Mouse (Mus musculus): ENCODE data around the gene Tll2. TPM values are rescaled to one million over a fixed set of nuclear protein-coding genes. Genes with fewer than 3 reads are reported as not detected.

The Tll2 gene
- polyA plus RNA-seq, 2 experiments = not detected

GRCm38 (mm10) chr19:41109991-41110390 lies 96.6 kb downstream of the Tll2 start:
- DNase-seq (ENCODE audit: low read depth in 3 of 3, low spot score in 3 of 3) (no peak), ATAC-seq (ENCODE audit: insufficient read depth) (no peak)
- Histone ChIP-seq H3K4me1 (replicated peaks; ENCODE audit: control insufficient read depth in 2 of 2, insufficient read depth in 2 of 2, low read length in 1 of 2) (no peaks in the 10 kb centered on the region), H3K4me2 (ENCODE audit: low read depth) (no peak overlapping the region), H3K27ac (no peak overlapping the region), H3K4me3 (ENCODE audit: insufficient read depth in 1 of 2, low read depth in 2 of 2, low read length in 2 of 2) (no peak overlapping the region), H3K36me3 (replicated peaks; ENCODE audit: control insufficient read depth, insufficient read depth, low read depth) (no peaks in the 10 kb centered on the region), H3K9ac (replicated peaks) (no peak overlapping the region), H3K9me3 (ENCODE audit: control insufficient read depth, low read length) (no peaks in the 10 kb centered on the region), H3K27me3 (ENCODE audit: control insufficient read depth, insufficient read depth, low read length) (peaks cover 2% of the 10 kb centered on the region; the same call in 1 of the 2 replicates)
- WGBS (ENCODE audit: insufficient replicate concordance) = 33% methylated on average over 5 of the region's 5 CpGs
- TF ChIP-seq EP300 (IDR thresholded peaks at IDR 0.05; ENCODE audit: low read depth) (no peak), CTCF (IDR thresholded peaks at IDR 0.05; ENCODE audit: low read depth) (no peak)

- TF ChIP-seq CTCF (IDR thresholded peaks at IDR 0.05; ENCODE audit: low read depth) = no peak
- no peak for TF ChIP-seq EP300 (IDR thresholded peaks at IDR 0.05; ENCODE audit: low read depth)
- DNase-seq (ENCODE audit: low read depth in 3 of 3, low spot score in 3 of 3) = no peak
These were observed 97.1 kb downstream of the Tll2 start for GRCm38 (mm10) chr19:41109496-41109895.

GRCm38 (mm10) chr19:41108666-41109065 lies 98.0 kb downstream of the Tll2 start:
- DNase-seq (ENCODE audit: low read depth in 3 of 3, low spot score in 3 of 3) (no peak), ATAC-seq (ENCODE audit: insufficient read depth) (no peak)
- Histone ChIP-seq H3K9ac (replicated peaks) (no peak overlapping the region), H3K27me3 (ENCODE audit: control insufficient read depth, insufficient read depth, low read length) (peaks cover 2% of the 10 kb centered on the region; the same call in 1 of the 2 replicates), H3K27ac (no peak overlapping the region), H3K4me3 (ENCODE audit: insufficient read depth in 1 of 2, low read depth in 2 of 2, low read length in 2 of 2) (no peak overlapping the region), H3K4me2 (ENCODE audit: low read depth) (no peak overlapping the region), H3K36me3 (replicated peaks; ENCODE audit: control insufficient read depth, insufficient read depth, low read depth) (no peaks in the 10 kb centered on the region), H3K4me1 (replicated peaks; ENCODE audit: control insufficient read depth in 2 of 2, insufficient read depth in 2 of 2, low read length in 1 of 2) (no peaks in the 10 kb centered on the region), H3K9me3 (ENCODE audit: control insufficient read depth, low read length) (no peaks in the 10 kb centered on the region)
- TF ChIP-seq EP300 (IDR thresholded peaks at IDR 0.05; ENCODE audit: low read depth) (no peak), CTCF (IDR thresholded peaks at IDR 0.05; ENCODE audit: low read depth) (no peak)
- WGBS (ENCODE audit: insufficient replicate concordance) = 68% methylated on average over 7 of the region's 7 CpGs

More at GRCm38 (mm10) chr19:41109496-41109895, 97.1 kb downstream of the Tll2 start:
- H3K4me2 ChIP-seq (ENCODE audit: low read depth) = no peak overlapping the region
- H3K4me3 ChIP-seq (ENCODE audit: insufficient read depth in 1 of 2, low read depth in 2 of 2, low read length in 2 of 2) = no peak overlapping the region
- peaks cover 2% of the 10 kb centered on the region; the same call in 1 of the 2 replicates for H3K27me3 ChIP-seq (ENCODE audit: control insufficient read depth, insufficient read depth, low read length)
- 72% methylated on average over 8 of the region's 8 CpGs for WGBS (ENCODE audit: insufficient replicate concordance)
- no peak overlapping the region for H3K9ac ChIP-seq (replicated peaks)
- no peak overlapping the region for H3K27ac ChIP-seq
- H3K4me1 ChIP-seq (replicated peaks; ENCODE audit: control insufficient read depth in 2 of 2, insufficient read depth in 2 of 2, low read length in 1 of 2) = no peaks in the 10 kb centered on the region
- no peaks in the 10 kb centered on the region for H3K36me3 ChIP-seq (replicated peaks; ENCODE audit: control insufficient read depth, insufficient read depth, low read depth)
- H3K9me3 ChIP-seq (ENCODE audit: control insufficient read depth, low read length) = no peaks in the 10 kb centered on the region
- no peak for ATAC-seq (ENCODE audit: insufficient read depth)

- ATAC-seq (ENCODE audit: insufficient read depth) (no peak), DNase-seq (ENCODE audit: low read depth in 3 of 3, low spot score in 3 of 3) (no peak)
- WGBS (ENCODE audit: insufficient replicate concordance) = 48% methylated on average over 8 of the region's 8 CpGs
- Histone ChIP-seq H3K4me3 (ENCODE audit: insufficient read depth in 1 of 2, low read depth in 2 of 2, low read length in 2 of 2) (no peak overlapping the region), H3K4me2 (ENCODE audit: low read depth) (no peak overlapping the region), H3K27ac (no peak overlapping the region), H3K36me3 (replicated peaks; ENCODE audit: control insufficient read depth, insufficient read depth, low read depth) (no peaks in the 10 kb centered on the region), H3K27me3 (ENCODE audit: control insufficient read depth, insufficient read depth, low read length) (no peaks in the 10 kb centered on the region), H3K9ac (replicated peaks) (no peak overlapping the region), H3K9me3 (ENCODE audit: control insufficient read depth, low read length) (no peaks in the 10 kb centered on the region), H3K4me1 (replicated peaks; ENCODE audit: control insufficient read depth in 2 of 2, insufficient read depth in 2 of 2, low read length in 1 of 2) (no peaks in the 10 kb centered on the region)
- TF ChIP-seq CTCF (IDR thresholded peaks at IDR 0.05; ENCODE audit: low read depth) = no peak
- TF ChIP-seq EP300 (IDR thresholded peaks at IDR 0.05; ENCODE audit: low read depth) = no peak
These were observed 99.1 kb downstream of the Tll2 start for GRCm38 (mm10) chr19:41107530-41107929.

- TF ChIP-seq EP300 (IDR thresholded peaks at IDR 0.05; ENCODE audit: low read depth) (no peak), CTCF (IDR thresholded peaks at IDR 0.05; ENCODE audit: low read depth) (peak; percentile 35)
- ATAC-seq (ENCODE audit: insufficient read depth) = no peak
- H3K36me3 ChIP-seq (replicated peaks; ENCODE audit: control insufficient read depth, insufficient read depth, low read depth) = no peaks in the 10 kb centered on the region
- no peak overlapping the region for H3K4me3 ChIP-seq (ENCODE audit: insufficient read depth in 1 of 2, low read depth in 2 of 2, low read length in 2 of 2)
- DNase-seq (ENCODE audit: low read depth in 3 of 3, low spot score in 3 of 3) = no peak
- no peaks in the 10 kb centered on the region for H3K4me1 ChIP-seq (replicated peaks; ENCODE audit: control insufficient read depth in 2 of 2, insufficient read depth in 2 of 2, low read length in 1 of 2)
- no peak overlapping the region for H3K9ac ChIP-seq (replicated peaks)
- WGBS (ENCODE audit: insufficient replicate concordance) = 41% methylated on average over 8 of the region's 8 CpGs
- H3K4me2 ChIP-seq (ENCODE audit: low read depth) = no peak overlapping the region
- no peaks in the 10 kb centered on the region for H3K27me3 ChIP-seq (ENCODE audit: control insufficient read depth, insufficient read depth, low read length)
- H3K27ac ChIP-seq = no peak overlapping the region
- H3K9me3 ChIP-seq (ENCODE audit: control insufficient read depth, low read length) = no peaks in the 10 kb centered on the region
These were observed 101.7 kb downstream of the Tll2 start for GRCm38 (mm10) chr19:41104922-41105321.
